Mouse (Mus musculus) frontal cortex, adult 2 months (tissue): ENCODE data around the gene Qpct. TPM values are rescaled to one million over a fixed set of nuclear protein-coding genes. Genes with fewer than 3 reads are reported as not detected.

ENCODE experiments used
- polyA plus RNA-seq: library from polyadenylated mRNA; depleted of rRNA; stranded (reverse); fragments of >200 nt; gene quantifications from 2 replicates; pipeline ENCODE4 v1.2.3, GENCODE M21; 2012; rRNA removed

The Qpct gene
- polyA plus RNA-seq, 1 experiment = 20.2 TPM

Other genes starting within 250 kb of the Qpct start
- gene Heatr5b, start 216.5 kb upstream of the Qpct start, polyA plus RNA-seq = 26.9 and 28.9 TPM in 2 replicates
- 29.8 and 33.0 TPM in 2 replicates for gene Gpatch11, start 216.3 kb upstream of the Qpct start, polyA plus RNA-seq
- 3.1 and 4.2 TPM in 2 replicates for gene Eif2ak2, start 169.3 kb upstream of the Qpct start, polyA plus RNA-seq
- 0.30 and 0.63 TPM in 2 replicates for gene Sult6b1, start 144.9 kb upstream of the Qpct start, polyA plus RNA-seq
- gene Cebpzos, start 135.4 kb upstream of the Qpct start, polyA plus RNA-seq = 40.4 and 46.6 TPM in 2 replicates
- 23.8 and 26.4 TPM in 2 replicates for gene Cebpz, start 114.8 kb upstream of the Qpct start, polyA plus RNA-seq
- gene Ndufaf7, start 114.8 kb upstream of the Qpct start, polyA plus RNA-seq = 48.2 and 50.2 TPM in 2 replicates
- 12.1 and 12.4 TPM in 2 replicates for gene Prkd3, start 31.1 kb upstream of the Qpct start, polyA plus RNA-seq